Mouse (Mus musculus): ENCODE data around the gene Calcb.

Gene Calcb

GRCm38 (mm10) chr7:114753471-114753870, 35.0 kb downstream of the Calcb start:
- no peak for DNase-seq (ENCODE audit: low read depth)

- DNase-seq (ENCODE audit: low read depth): no peak
Measured at GRCm38 (mm10) chr7:114754196-114754595, 35.8 kb downstream of the Calcb start.

GRCm38 (mm10) chr7:114754626-114755025, 36.2 kb downstream of the Calcb start:
- DNase-seq (ENCODE audit: low read depth): no peak

GRCm38 (mm10) chr7:114762660-114763059, 44.2 kb downstream of the Calcb start:
- DNase-seq (ENCODE audit: low read depth): no peak

DNA sequence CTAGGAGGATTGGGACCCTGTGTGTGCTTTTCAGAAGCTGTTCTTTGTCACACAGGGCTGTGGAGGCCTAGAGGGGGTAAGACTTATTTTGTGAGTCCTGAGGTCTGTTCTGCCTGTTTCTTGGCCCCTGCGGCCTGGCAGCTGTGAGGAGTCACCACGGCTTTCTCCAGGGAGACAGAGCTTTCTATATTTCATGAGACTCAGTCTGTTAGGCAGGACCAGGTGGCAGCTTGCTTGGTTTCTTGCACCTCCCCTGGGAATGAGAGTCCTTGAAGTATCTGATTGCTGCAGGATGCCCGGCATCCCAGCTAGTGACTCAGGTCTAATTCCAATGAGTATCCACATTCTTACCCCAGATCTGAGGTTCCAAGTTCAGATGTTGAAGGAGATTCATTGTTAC, 46.8 kb downstream of the Calcb start:
- DNase-seq (ENCODE audit: low read depth): no peak

- DNase-seq (ENCODE audit: low read depth): no peak
Measured at GRCm38 (mm10) chr7:114766523-114766922, 48.1 kb downstream of the Calcb start.

- DNase-seq (ENCODE audit: low read depth): no peak
Measured at GRCm38 (mm10) chr7:114768516-114768915, 50.1 kb downstream of the Calcb start.

DNA sequence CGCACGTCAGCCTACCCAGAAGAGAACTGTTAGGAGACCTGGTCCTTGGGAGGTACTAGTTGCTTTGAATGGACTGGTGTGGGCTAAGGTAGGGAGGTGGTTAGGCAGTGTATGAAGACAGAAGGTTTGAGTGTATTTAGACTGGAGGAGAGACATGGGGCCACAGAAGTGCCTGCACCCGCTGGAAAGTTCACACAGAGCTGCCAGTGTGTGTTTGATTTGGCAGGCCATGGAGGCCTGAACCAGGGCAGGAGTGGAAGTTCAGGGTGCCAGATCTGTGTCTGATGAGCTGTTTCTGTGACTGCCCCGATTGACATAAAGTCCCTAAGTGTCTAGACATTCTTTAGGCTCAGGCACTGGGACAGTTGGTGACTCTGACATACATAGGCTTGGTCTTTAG, 50.6 kb downstream of the Calcb start:
- DNase-seq (ENCODE audit: low read depth): no peak

DNA sequence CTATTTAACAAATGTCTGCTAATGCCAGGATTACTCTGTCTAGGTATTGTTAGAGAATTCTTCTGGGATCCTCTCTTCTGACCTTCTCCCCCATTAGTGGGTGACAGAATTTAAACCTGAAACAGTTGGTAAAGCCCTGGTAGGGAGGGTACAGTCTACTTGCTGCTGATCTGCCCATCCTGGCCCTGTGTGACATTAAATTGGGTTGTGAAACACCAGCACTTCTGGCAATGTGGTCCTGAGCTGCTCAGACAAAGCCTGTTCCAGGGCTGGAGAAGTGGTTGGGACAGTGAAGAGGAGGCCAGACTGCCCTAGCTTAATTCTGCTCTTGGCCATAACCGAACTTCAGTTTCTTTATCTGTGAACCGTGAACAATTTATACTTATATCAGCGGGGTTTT, 52.1 kb downstream of the Calcb start:
- DNase-seq (ENCODE audit: low read depth): no peak

DNA sequence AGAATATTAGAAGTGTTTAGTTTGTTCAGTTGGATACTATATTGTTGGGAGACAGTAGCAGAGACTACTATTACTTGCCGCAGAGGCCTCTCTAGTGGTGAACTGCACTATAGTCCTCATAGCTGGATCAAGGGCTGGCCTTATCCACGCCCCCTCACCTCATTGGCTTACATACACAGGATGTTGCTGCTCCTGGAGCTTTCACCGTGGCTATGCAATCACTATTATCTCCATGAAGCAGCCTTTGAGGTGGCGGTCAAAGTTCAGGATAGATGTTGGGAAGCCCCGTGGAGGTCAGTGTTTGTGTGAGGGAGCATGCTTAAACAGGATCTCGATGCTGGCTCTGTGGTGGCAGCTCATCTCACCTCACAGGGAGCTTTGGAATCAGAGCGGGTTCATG, 53.4 kb downstream of the Calcb start:
- no peak for DNase-seq (ENCODE audit: low read depth)

Data from induced T-regulatory cell, adult 2 months (primary cell).